Mouse (Mus musculus): Measurements from ENCODE around the gene Sh3gl1.

DNA sequence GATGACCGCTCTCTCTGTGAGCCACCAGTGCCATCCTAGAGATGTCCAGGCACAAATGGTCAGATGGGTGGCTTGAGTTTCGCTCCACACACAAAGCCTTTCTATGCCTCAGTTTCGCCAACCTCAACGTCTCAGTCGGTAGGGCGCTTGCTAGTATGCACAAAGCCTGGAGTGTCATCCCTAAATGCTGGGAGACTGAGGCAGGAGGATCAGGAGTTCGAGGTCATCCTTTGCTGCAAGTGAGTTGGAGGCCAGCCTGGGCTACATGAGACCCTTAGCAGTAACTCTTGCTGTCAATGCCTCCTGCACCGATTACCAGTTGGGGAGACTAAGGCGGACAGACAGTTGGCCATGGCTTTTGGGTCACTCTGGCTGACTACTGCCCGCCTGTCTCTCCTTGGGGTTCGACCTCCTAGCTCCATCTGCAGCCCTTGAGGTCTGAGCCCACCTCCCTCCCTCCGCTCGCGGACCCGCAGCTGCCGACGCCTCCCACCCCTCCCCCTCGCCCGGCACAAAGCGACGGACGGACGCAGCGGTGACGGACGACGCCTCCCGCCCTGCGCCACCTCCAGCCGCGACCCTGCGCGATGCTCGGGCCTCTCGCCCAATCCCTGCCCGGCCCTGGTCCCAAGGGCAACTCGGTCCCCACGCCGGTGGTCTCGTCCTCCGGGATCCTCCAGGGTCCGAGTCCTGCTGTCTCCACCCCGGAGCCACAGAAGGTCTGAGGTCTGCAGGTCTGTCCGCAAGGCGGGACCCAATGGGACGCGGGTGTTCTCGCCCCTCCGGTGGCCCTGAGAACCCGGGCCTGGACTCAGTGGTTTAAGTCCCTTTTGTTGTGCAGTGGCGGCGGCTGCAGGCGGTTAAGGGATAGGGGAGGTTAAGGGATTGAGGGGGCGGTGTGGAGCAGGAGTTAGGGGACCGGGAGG is 66.2 kb downstream of the Sh3gl1 start, which contains the start of gene Shd:
- TF ChIP-seq ELF1 (IDR thresholded peaks at IDR 0.05; ENCODE audit: low read depth, low read length) (no peak), EP300 (IDR thresholded peaks at IDR 0.05; ENCODE audit: low read length) (no peak), MAFK (IDR thresholded peaks at IDR 0.05; ENCODE audit: insufficient replicate concordance, low read length) (no peak), CTCF (conservative IDR thresholded peaks at IDR 0.05 in 1 of 2, IDR thresholded peaks at IDR 0.05 in 1 of 2; ENCODE audit: low read depth in 2 of 2, low read length in 2 of 2) (no peak), RAD21 (IDR thresholded peaks at IDR 0.05; ENCODE audit: low read depth, low read length) (no peak), ZMIZ1 (IDR thresholded peaks at IDR 0.05; ENCODE audit: low read depth, low read length) (no peak), USF1 (IDR thresholded peaks at IDR 0.05; ENCODE audit: low read depth, low read length) (no peak), MXI1 (IDR thresholded peaks at IDR 0.05; ENCODE audit: low read depth, low read length) (no peak), HCFC1 (IDR thresholded peaks at IDR 0.05; ENCODE audit: low read depth, low read length) (no peak), USF2 (conservative IDR thresholded peaks at IDR 0.05; ENCODE audit: low read depth, low read length) (no peak), POLR2A (IDR thresholded peaks at IDR 0.05; ENCODE audit: low read depth, low read length) (no peak), KAT2A (IDR thresholded peaks at IDR 0.05; ENCODE audit: insufficient replicate concordance, low read length) (no peak)
